Mouse (Mus musculus): Measurements from ENCODE around the gene Tmem109. TPM values are rescaled to one million over a fixed set of nuclear protein-coding genes. Genes with fewer than 3 reads are reported as not detected.

The Tmem109 gene
- polyA plus RNA-seq, 1 experiment = 223 TPM

DNA sequence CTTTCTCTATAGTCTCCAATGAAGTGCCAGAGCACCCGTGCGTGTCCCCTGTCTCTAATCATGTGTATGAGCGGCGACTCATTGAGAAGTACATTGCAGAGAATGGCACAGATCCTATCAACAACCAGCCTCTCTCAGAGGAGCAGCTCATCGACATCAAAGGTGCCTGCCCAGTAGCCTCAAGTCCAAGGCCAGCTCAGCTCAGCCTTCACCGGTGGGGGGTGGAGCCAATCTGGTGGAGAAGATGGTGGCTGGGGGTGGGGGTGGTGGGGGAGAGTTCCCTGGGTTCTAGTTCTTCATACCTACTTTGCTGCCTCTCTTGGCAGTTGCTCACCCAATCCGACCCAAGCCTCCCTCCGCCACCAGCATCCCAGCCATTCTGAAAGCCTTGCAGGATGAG is 15.7 kb upstream of the Tmem109 start:
- no peak overlapping the region for H3ac ChIP-seq (ENCODE audit: control insufficient read depth, insufficient read length)
- no peaks in the 10 kb centered on the region for H3K27me3 ChIP-seq (ENCODE audit: control insufficient read depth, insufficient read depth, insufficient read length)
- peaks cover 42% of the 10 kb centered on the region for H3K36me3 ChIP-seq (ENCODE audit: control insufficient read depth, insufficient read depth)
- H3K4me3 ChIP-seq = no peak overlapping the region
- peak overlapping the region; percentile 98 for H3K4me2 ChIP-seq (ENCODE audit: low read depth)
- H3K79me2 ChIP-seq (ENCODE audit: control insufficient read depth, insufficient read depth) = peaks cover 35% of the 10 kb centered on the region
- no peak for TF ChIP-seq POLR2A (IDR thresholded peaks at IDR 0.05; ENCODE audit: insufficient read length, low read depth)
- TF ChIP-seq MAX (IDR thresholded peaks at IDR 0.05; ENCODE audit: low read depth) = no peak
- no peak for TF ChIP-seq POLR2AphosphoS2 (IDR thresholded peaks at IDR 0.05; ENCODE audit: insufficient read length, low read depth)
- TF ChIP-seq REST (IDR thresholded peaks at IDR 0.05; ENCODE audit: insufficient read depth, insufficient read length) = no peak
- no peak for TF ChIP-seq USF1 (IDR thresholded peaks at IDR 0.05; ENCODE audit: low read depth)
- no peak for TF ChIP-seq SRF (IDR thresholded peaks at IDR 0.05; ENCODE audit: control insufficient read depth, insufficient read length, low read depth)
- no peak for TF ChIP-seq MYOG (IDR thresholded peaks at IDR 0.05; ENCODE audit: control insufficient read depth in 1 of 3, insufficient read depth in 1 of 3, insufficient read length in 2 of 3, low read depth in 2 of 3)
- no peak for TF ChIP-seq MYOD1 (IDR thresholded peaks at IDR 0.05; ENCODE audit: control insufficient read depth in 1 of 3, insufficient read length in 2 of 3, low read depth in 2 of 3)
- no peak for TF ChIP-seq TCF3 (IDR thresholded peaks at IDR 0.05; ENCODE audit: insufficient read length, low read depth)
- no peak for TF ChIP-seq E2F4 (IDR thresholded peaks at IDR 0.05; ENCODE audit: insufficient read depth)
- no peak for TF ChIP-seq CEBPB (IDR thresholded peaks at IDR 0.05; ENCODE audit: insufficient read depth, poor library complexity, severe bottlenecking)
- TF ChIP-seq TCF12 (IDR thresholded peaks at IDR 0.05; ENCODE audit: insufficient read depth, poor library complexity, severe bottlenecking) = no peak

DNA sequence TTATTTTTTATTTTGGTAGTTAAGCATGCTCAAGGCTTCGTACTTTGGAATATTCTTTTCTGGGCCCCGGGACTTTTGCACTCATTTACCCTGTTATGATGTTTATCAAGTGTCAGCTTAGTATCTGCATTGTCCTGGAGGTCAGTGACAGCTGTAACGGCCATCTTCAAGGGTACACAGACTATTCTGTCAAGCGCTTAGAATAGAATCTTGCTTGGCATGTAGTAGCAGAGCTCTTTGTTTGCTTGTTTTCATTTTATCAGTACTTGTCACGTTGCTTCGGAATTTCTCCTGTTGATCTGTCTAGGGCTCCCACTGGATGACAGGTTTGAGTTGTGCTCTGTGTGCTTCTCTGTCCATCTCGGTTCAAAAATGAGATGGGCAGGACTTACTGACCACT is 15.0 kb upstream of the Tmem109 start:
- Histone ChIP-seq H3K79me2 (ENCODE audit: control insufficient read depth, insufficient read depth) (peaks cover 35% of the 10 kb centered on the region), H3K4me2 (ENCODE audit: low read depth) (peak overlapping the region; percentile 98), H3K36me3 (ENCODE audit: control insufficient read depth, insufficient read depth) (peaks cover 36% of the 10 kb centered on the region), H3ac (ENCODE audit: control insufficient read depth, insufficient read length) (no peak overlapping the region), H3K27me3 (ENCODE audit: control insufficient read depth, insufficient read depth, insufficient read length) (no peaks in the 10 kb centered on the region), H3K4me3 (peak overlapping the region; percentile 84)
- TF ChIP-seq MYOG (IDR thresholded peaks at IDR 0.05; ENCODE audit: control insufficient read depth in 1 of 3, insufficient read depth in 1 of 3, insufficient read length in 2 of 3, low read depth in 2 of 3) = peak in 1 of 3 experiments; percentile 40
- no peak for TF ChIP-seq REST (IDR thresholded peaks at IDR 0.05; ENCODE audit: insufficient read depth, insufficient read length)
- no peak for TF ChIP-seq CEBPB (IDR thresholded peaks at IDR 0.05; ENCODE audit: insufficient read depth, poor library complexity, severe bottlenecking)
- no peak for TF ChIP-seq POLR2A (IDR thresholded peaks at IDR 0.05; ENCODE audit: insufficient read length, low read depth)
- TF ChIP-seq POLR2AphosphoS2 (IDR thresholded peaks at IDR 0.05; ENCODE audit: insufficient read length, low read depth) = no peak

DNA sequence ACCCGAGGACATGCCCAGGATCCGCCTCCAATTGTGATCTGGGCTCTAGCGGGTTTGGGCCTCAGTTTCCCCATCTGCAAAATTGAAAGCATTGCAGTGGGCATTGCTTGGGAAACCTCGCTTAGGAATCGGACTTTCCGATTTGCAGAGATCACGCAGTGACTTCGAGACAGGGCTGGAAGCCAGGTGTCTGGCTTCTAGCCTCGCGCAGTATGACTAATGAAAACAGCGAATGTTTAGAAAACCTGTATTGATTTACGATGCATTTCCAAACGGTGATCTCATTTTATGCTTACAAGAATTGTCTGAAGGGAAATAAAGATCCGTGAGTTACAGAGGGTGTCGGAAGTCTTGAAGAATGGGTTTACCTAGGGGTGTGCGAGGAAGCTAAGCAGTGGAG is 13.9 kb upstream of the Tmem109 start:
- Histone ChIP-seq H3K4me2 (ENCODE audit: low read depth) (peak overlapping the region; percentile 98), H3ac (ENCODE audit: control insufficient read depth, insufficient read length) (peak overlapping the region; percentile 80), H3K27me3 (ENCODE audit: control insufficient read depth, insufficient read depth, insufficient read length) (no peaks in the 10 kb centered on the region), H3K79me2 (ENCODE audit: control insufficient read depth, insufficient read depth) (peaks cover 35% of the 10 kb centered on the region), H3K4me3 (peak overlapping the region; percentile 84), H3K36me3 (ENCODE audit: control insufficient read depth, insufficient read depth) (peaks cover 24% of the 10 kb centered on the region)
- TF ChIP-seq SRF (IDR thresholded peaks at IDR 0.05; ENCODE audit: control insufficient read depth, insufficient read length, low read depth) (no peak), CEBPB (IDR thresholded peaks at IDR 0.05; ENCODE audit: insufficient read depth, poor library complexity, severe bottlenecking) (no peak), POLR2A (IDR thresholded peaks at IDR 0.05; ENCODE audit: insufficient read length, low read depth) (no peak), MYOD1 (IDR thresholded peaks at IDR 0.05; ENCODE audit: control insufficient read depth in 1 of 3, insufficient read length in 2 of 3, low read depth in 2 of 3) (no peak), MAX (IDR thresholded peaks at IDR 0.05; ENCODE audit: low read depth) (no peak), USF1 (IDR thresholded peaks at IDR 0.05; ENCODE audit: low read depth) (no peak), REST (IDR thresholded peaks at IDR 0.05; ENCODE audit: insufficient read depth, insufficient read length) (no peak), TCF12 (IDR thresholded peaks at IDR 0.05; ENCODE audit: insufficient read depth, poor library complexity, severe bottlenecking) (no peak), E2F4 (IDR thresholded peaks at IDR 0.05; ENCODE audit: insufficient read depth) (no peak)

DNA sequence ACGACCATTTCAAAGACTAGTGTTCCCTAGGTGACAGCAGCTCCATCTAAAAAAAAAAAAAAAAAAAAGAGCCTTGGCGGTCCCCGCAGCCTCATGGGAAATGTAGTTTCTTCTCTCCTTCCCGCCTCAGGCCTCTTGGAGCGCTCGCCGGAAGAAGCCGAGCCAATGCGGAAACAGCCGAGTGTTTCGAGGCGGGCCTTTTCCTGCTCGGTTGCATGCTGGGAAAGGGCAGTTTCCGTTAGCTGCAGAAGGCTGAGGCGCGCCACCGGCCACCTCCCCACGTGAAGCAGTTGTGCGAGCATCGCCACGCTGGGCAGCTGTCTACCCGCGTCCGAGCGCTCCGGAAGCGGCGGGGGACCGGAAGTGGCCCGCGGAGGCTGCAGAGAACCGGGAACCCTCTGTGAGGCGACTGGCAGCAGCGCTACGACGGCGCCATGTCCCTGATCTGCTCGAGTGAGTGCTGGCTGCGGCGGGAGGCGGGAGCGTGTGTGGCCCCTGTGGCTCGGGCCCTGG is 13.3 kb upstream of the Tmem109 start, which contains the start of gene Prpf19:
Gene Prpf19, plus strand, starts transcription at position 216 of the 513 bp plus-strand sequence.
- TF ChIP-seq MYOG (IDR thresholded peaks at IDR 0.05; ENCODE audit: control insufficient read depth in 1 of 3, insufficient read depth in 1 of 3, insufficient read length in 2 of 3, low read depth in 2 of 3) (peak in 2 of 3 experiments; percentile 81 to 88), TCF12 (IDR thresholded peaks at IDR 0.05; ENCODE audit: insufficient read depth, poor library complexity, severe bottlenecking) (no peak), POLR2AphosphoS2 (IDR thresholded peaks at IDR 0.05; ENCODE audit: insufficient read length, low read depth) (peak; percentile 95), E2F4 (IDR thresholded peaks at IDR 0.05; ENCODE audit: insufficient read depth) (peak; percentile 42), MAX (IDR thresholded peaks at IDR 0.05; ENCODE audit: low read depth) (peak; percentile 51), MYOD1 (IDR thresholded peaks at IDR 0.05; ENCODE audit: control insufficient read depth in 1 of 3, insufficient read length in 2 of 3, low read depth in 2 of 3) (peak in 2 of 3 experiments; percentile 61 to 64), USF1 (IDR thresholded peaks at IDR 0.05; ENCODE audit: low read depth) (no peak), POLR2A (IDR thresholded peaks at IDR 0.05; ENCODE audit: insufficient read length, low read depth) (peak; percentile 96)
- Histone ChIP-seq H3ac (ENCODE audit: control insufficient read depth, insufficient read length) (peak within 1 kb of the TSS; percentile 80), H3K36me3 (ENCODE audit: control insufficient read depth, insufficient read depth) (peaks cover 18% of the 10 kb centered on the region), H3K4me3 (peak within 1 kb of the TSS; percentile 84), H3K79me2 (ENCODE audit: control insufficient read depth, insufficient read depth) (peaks cover 35% of the 10 kb centered on the region), H3K4me2 (ENCODE audit: low read depth) (peak within 1 kb of the TSS; percentile 98), H3K27me3 (ENCODE audit: control insufficient read depth, insufficient read depth, insufficient read length) (no peaks in the 10 kb centered on the region)

DNA sequence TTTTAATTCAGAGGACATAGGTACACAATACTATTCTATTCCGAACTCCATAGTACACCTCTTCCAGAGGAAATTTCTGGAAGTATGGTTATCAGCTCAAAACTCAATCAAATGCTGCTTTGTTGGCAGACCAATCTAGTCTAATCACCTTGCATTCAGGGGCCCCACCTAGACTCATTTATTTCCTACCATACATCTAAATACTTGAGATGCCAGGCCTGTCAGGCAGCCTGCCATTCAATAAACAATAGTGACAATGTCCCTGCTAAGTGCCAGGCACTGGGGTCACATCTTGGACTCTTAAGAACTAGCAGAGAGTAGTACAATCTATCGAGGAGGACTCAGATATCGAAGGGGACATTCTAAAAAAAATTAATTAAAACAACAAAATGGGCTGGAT is 10.4 kb upstream of the Tmem109 start:
- Histone ChIP-seq H3K4me2 (ENCODE audit: low read depth) (no peak overlapping the region), H3K36me3 (ENCODE audit: control insufficient read depth, insufficient read depth) (no peaks in the 10 kb centered on the region), H3K79me2 (ENCODE audit: control insufficient read depth, insufficient read depth) (peaks cover 19% of the 10 kb centered on the region), H3K27me3 (ENCODE audit: control insufficient read depth, insufficient read depth, insufficient read length) (no peaks in the 10 kb centered on the region), H3ac (ENCODE audit: control insufficient read depth, insufficient read length) (no peak overlapping the region), H3K4me3 (no peak overlapping the region)
- TF ChIP-seq CEBPB (IDR thresholded peaks at IDR 0.05; ENCODE audit: insufficient read depth, poor library complexity, severe bottlenecking) (no peak), E2F4 (IDR thresholded peaks at IDR 0.05; ENCODE audit: insufficient read depth) (no peak), MYOG (IDR thresholded peaks at IDR 0.05; ENCODE audit: control insufficient read depth in 1 of 3, insufficient read depth in 1 of 3, insufficient read length in 2 of 3, low read depth in 2 of 3) (no peak), POLR2A (IDR thresholded peaks at IDR 0.05; ENCODE audit: insufficient read length, low read depth) (no peak), POLR2AphosphoS2 (IDR thresholded peaks at IDR 0.05; ENCODE audit: insufficient read length, low read depth) (no peak), MYOD1 (IDR thresholded peaks at IDR 0.05; ENCODE audit: control insufficient read depth in 1 of 3, insufficient read length in 2 of 3, low read depth in 2 of 3) (no peak)

Measured in myocyte (in vitro differentiated cells).